Mouse (Mus musculus): ENCODE measurements around the gene Extl2. TPM values are rescaled to one million over a fixed set of nuclear protein-coding genes. Genes with fewer than 3 reads are reported as not detected.

Gene Extl2
- 18.8 and 19.5 TPM in 2 replicates for polyA plus RNA-seq (2015; fragmentation: Nextera tagmentation; extraction: Ambion mirVana)

DNA sequence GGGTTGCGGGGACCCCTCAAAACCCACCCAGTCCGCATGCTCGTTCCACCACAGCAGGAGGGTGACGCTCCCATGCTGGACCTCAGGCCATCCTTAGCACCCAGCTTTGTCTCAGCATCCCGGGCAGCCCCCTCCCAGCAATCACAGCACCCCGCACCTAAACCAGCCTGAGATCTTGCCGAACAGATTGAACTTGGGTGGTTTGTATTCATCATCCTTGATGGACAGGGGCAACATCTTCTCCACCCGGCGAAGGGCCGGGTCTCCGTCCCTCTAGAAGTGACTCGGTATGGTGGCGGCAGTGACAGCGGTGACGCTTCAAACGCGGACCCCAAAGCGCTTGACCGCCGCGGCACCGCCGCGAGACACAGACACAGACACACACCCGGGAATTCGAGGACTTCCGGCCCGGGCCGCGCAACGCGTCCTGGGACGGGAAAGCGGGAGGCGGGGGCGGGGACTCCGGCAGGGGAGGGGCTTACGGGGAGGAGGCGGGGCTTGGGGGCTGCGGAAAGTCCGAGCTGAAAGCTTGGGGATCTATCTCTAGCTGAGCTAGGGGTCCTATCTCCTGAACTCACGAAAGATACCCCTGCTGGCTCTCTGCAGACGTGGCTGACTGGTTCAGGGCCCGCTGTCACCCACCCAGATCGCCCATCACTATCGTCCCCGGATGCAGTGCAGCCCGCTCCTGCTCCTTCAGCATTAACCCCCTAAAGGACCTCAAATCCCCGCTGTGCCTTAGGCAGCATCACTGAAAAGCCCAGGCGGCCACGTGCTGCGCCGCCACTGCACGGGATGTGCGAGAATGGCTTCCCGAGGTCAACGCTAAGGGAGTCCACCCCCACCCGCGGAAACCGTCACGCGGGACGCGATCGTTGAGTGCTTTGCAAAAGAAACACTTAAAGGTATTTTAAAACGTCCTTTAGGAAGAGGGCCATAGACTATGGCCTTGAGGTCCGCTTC is at the start of gene Extl2, which contains the start of gene Slc30a7:
Extl2 (plus strand) TSS at position 485 of the 963 bp plus-strand sequence.
Slc30a7 (minus strand) TSS at position 429 of the 963 bp plus-strand sequence.
- no peaks in the 10 kb centered on the region for H3K9me3 ChIP-seq
- WGBS: under 1% methylated on average over 67 of the region's 67 CpGs
- H3K27ac ChIP-seq (replicated peaks): peak within 1 kb of the TSS; percentile 88
- H3K4me1 ChIP-seq: peaks cover 34% of the 10 kb centered on the region
- H3K36me3 ChIP-seq: peaks cover 32% of the 10 kb centered on the region
- peak within 1 kb of the TSS; percentile 86 for H3K4me3 ChIP-seq
- peak; percentile 86 for ATAC-seq (ENCODE audit: extremely low read depth, insufficient number of reproducible peaks, low FRiP score, low TSS enrichment)
- H3K9ac ChIP-seq: peak within 1 kb of the TSS; percentile 93
- peak within 1 kb of the TSS; percentile 98 for H3K4me2 ChIP-seq
- H3K27me3 ChIP-seq (replicated peaks): no peaks in the 10 kb centered on the region

GRCm38 (mm10) chr3:115961311-115962027 is 45.8 kb upstream of the Extl2 start:
- no peak overlapping the region for H3K4me2 ChIP-seq
- no peaks in the 10 kb centered on the region for H3K4me1 ChIP-seq
- H3K27me3 ChIP-seq (replicated peaks): no peaks in the 10 kb centered on the region
- ATAC-seq (ENCODE audit: extremely low read depth, insufficient number of reproducible peaks, low FRiP score, low TSS enrichment): no peak
- no peak overlapping the region for H3K27ac ChIP-seq (replicated peaks)
- 83% methylated on average over 11 of the region's 11 CpGs for WGBS
- H3K4me3 ChIP-seq: no peak overlapping the region
- H3K9me3 ChIP-seq: no peaks in the 10 kb centered on the region
- peaks cover 46% of the 10 kb centered on the region for H3K36me3 ChIP-seq
- H3K9ac ChIP-seq: no peak overlapping the region

- Histone ChIP-seq H3K27me3 (replicated peaks) (no peaks in the 10 kb centered on the region), H3K36me3 (peaks cover 45% of the 10 kb centered on the region), H3K4me2 (no peak overlapping the region), H3K4me3 (no peak overlapping the region), H3K9me3 (no peaks in the 10 kb centered on the region), H3K27ac (replicated peaks) (no peak overlapping the region), H3K4me1 (no peaks in the 10 kb centered on the region), H3K9ac (no peak overlapping the region)
- no peak for ATAC-seq (ENCODE audit: extremely low read depth, insufficient number of reproducible peaks, low FRiP score, low TSS enrichment)
- 74% methylated on average over 4 of the region's 4 CpGs for WGBS
Observed at GRCm38 (mm10) chr3:115962028-115962415, 45.2 kb upstream of the Extl2 start.

- H3K9me3 ChIP-seq: no peaks in the 10 kb centered on the region
- H3K4me1 ChIP-seq: no peaks in the 10 kb centered on the region
- 83% methylated on average over 1 of the region's 1 CpGs for WGBS
- H3K4me2 ChIP-seq: no peak overlapping the region
- no peak overlapping the region for H3K27ac ChIP-seq (replicated peaks)
- no peaks in the 10 kb centered on the region for H3K27me3 ChIP-seq (replicated peaks)
- H3K9ac ChIP-seq: no peak overlapping the region
- H3K4me3 ChIP-seq: no peak overlapping the region
- peaks cover 31% of the 10 kb centered on the region for H3K36me3 ChIP-seq
- ATAC-seq (ENCODE audit: extremely low read depth, insufficient number of reproducible peaks, low FRiP score, low TSS enrichment): no peak
Observed at GRCm38 (mm10) chr3:115963597-115963996, 43.7 kb upstream of the Extl2 start.

GRCm38 (mm10) chr3:115964071-115964470 is 43.2 kb upstream of the Extl2 start:
- Histone ChIP-seq H3K4me1 (no peaks in the 10 kb centered on the region), H3K4me2 (no peak overlapping the region), H3K27ac (replicated peaks) (no peak overlapping the region), H3K9me3 (no peaks in the 10 kb centered on the region), H3K36me3 (peaks cover 26% of the 10 kb centered on the region), H3K9ac (no peak overlapping the region), H3K4me3 (no peak overlapping the region), H3K27me3 (replicated peaks) (no peaks in the 10 kb centered on the region)
- WGBS: 88% methylated on average over 5 of the region's 5 CpGs
- no peak for ATAC-seq (ENCODE audit: extremely low read depth, insufficient number of reproducible peaks, low FRiP score, low TSS enrichment)

DNA sequence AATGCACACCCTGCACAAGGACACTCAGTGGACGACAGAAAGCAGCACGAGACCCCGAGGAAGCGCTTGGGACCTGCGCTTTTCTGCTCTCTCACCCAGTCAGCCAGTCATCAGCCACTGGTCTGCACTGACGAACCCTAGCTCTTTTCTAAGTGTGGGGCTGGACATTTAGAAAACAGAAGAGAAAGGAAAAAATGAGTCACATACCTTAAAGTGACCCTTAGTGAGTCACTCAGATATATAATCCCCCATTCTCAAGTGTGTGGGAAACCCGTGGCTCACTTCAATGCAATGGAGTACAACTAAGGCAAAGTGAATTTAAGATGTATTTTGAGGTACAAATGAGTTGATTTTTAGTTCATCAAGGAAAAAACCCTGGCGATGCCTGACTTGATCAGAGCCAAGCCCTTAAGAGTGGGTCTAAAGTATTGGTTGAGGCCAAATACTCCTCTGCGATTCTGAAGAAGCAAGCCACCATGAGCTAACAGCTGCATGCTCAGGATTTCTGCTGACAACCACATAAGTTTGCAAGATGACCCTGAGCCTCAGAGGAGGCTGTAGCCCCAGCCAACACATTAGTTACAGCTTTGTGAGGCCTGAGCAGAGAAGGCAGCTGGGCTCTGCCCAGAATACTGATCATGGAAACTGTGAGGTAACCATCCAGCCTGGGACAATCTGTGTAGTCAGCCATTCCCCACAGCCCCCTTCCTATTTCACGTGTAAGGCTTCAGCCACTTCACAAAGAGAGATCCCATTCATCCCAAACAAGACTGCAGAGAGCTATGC is 38.3 kb upstream of the Extl2 start:
- no peak overlapping the region for H3K9ac ChIP-seq
- H3K36me3 ChIP-seq: peaks cover 50% of the 10 kb centered on the region
- 80% methylated on average over 10 of the region's 10 CpGs for WGBS
- ATAC-seq (ENCODE audit: extremely low read depth, insufficient number of reproducible peaks, low FRiP score, low TSS enrichment): no peak
- no peaks in the 10 kb centered on the region for H3K4me1 ChIP-seq
- no peaks in the 10 kb centered on the region for H3K9me3 ChIP-seq
- no peak overlapping the region for H3K4me3 ChIP-seq
- 0 out of 2 replicates have a peak overlapping the region, but pooled peaks have one; percentile 7 for H3K27ac ChIP-seq (replicated peaks)
- H3K27me3 ChIP-seq (replicated peaks): no peaks in the 10 kb centered on the region
- H3K4me2 ChIP-seq: no peak overlapping the region

- H3K9me3 ChIP-seq: no peaks in the 10 kb centered on the region
- 90% methylated on average over 20 of the region's 20 CpGs for WGBS
- H3K4me2 ChIP-seq: no peak overlapping the region
- H3K27me3 ChIP-seq (replicated peaks): no peaks in the 10 kb centered on the region
- H3K4me3 ChIP-seq: no peak overlapping the region
- no peak overlapping the region for H3K27ac ChIP-seq (replicated peaks)
- no peak for ATAC-seq (ENCODE audit: extremely low read depth, insufficient number of reproducible peaks, low FRiP score, low TSS enrichment)
- peaks cover 9% of the 10 kb centered on the region for H3K4me1 ChIP-seq
- H3K36me3 ChIP-seq: peaks cover 65% of the 10 kb centered on the region
- no peak overlapping the region for H3K9ac ChIP-seq
Observed at GRCm38 (mm10) chr3:115971045-115971785, 36.0 kb upstream of the Extl2 start.

DNA sequence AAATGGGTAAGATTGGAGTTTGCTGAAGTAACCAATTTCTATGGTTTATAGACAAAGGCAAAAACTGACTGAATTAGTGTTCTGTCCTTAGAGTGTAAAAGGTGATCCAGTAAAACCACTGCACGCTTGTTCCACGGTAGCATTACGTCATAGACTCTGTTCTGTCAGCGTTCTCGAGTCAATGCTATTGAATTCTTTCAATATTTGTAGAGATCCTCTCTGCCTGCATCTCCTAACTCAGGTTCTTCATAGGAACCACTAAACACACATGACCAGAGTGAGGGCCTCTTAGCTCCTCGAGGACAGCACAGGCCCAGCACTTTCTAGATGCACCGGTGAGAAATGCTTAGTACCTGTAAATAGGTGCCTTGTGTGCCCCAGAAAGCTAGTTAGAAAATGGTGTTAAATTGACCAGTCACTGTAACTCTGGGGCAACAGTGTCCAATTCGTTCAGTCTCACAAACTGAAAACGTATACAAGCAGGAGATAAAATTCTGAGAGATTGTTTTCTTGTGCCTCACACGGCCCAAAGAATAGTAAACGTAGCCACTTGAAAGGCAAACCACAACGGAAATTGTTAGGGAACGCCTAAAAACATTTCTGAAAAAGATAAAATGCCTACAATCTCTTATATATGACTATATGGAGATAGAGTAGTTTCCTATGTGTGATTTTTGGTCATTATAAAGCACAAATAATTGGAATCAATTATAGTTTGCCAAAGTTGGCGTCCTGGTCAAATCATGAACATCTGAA is 35.2 kb upstream of the Extl2 start:
- no peak overlapping the region for H3K4me2 ChIP-seq
- no peaks in the 10 kb centered on the region for H3K9me3 ChIP-seq
- no peaks in the 10 kb centered on the region for H3K27me3 ChIP-seq (replicated peaks)
- peaks cover 9% of the 10 kb centered on the region for H3K4me1 ChIP-seq
- no peak for ATAC-seq (ENCODE audit: extremely low read depth, insufficient number of reproducible peaks, low FRiP score, low TSS enrichment)
- H3K27ac ChIP-seq (replicated peaks): no peak overlapping the region
- peaks cover 69% of the 10 kb centered on the region for H3K36me3 ChIP-seq
- no peak overlapping the region for H3K4me3 ChIP-seq
- H3K9ac ChIP-seq: no peak overlapping the region
- 85% methylated on average over 14 of the region's 14 CpGs for WGBS

GRCm38 (mm10) chr3:115974228-115974627 is 33.0 kb upstream of the Extl2 start:
- H3K27me3 ChIP-seq (replicated peaks): no peaks in the 10 kb centered on the region
- H3K36me3 ChIP-seq: peaks cover 82% of the 10 kb centered on the region
- H3K4me1 ChIP-seq: peaks cover 9% of the 10 kb centered on the region
- WGBS: 86% methylated on average over 6 of the region's 6 CpGs
- H3K4me2 ChIP-seq: no peak overlapping the region
- H3K9me3 ChIP-seq: no peaks in the 10 kb centered on the region
- H3K27ac ChIP-seq (replicated peaks): no peak overlapping the region
- H3K9ac ChIP-seq: no peak overlapping the region
- ATAC-seq (ENCODE audit: extremely low read depth, insufficient number of reproducible peaks, low FRiP score, low TSS enrichment): no peak
- no peak overlapping the region for H3K4me3 ChIP-seq

GRCm38 (mm10) chr3:115974995-115975394 is 32.3 kb upstream of the Extl2 start:
- WGBS: 51% methylated on average over 10 of the region's 10 CpGs
- no peak; the same call in 1 of the 2 replicates for ATAC-seq (ENCODE audit: extremely low read depth, insufficient number of reproducible peaks, low FRiP score, low TSS enrichment)
- peaks cover 9% of the 10 kb centered on the region for H3K4me1 ChIP-seq
- no peak overlapping the region for H3K9ac ChIP-seq
- no peak overlapping the region for H3K4me3 ChIP-seq
- H3K27me3 ChIP-seq (replicated peaks): no peaks in the 10 kb centered on the region
- H3K27ac ChIP-seq (replicated peaks): no peak overlapping the region
- no peaks in the 10 kb centered on the region for H3K9me3 ChIP-seq
- peaks cover 80% of the 10 kb centered on the region for H3K36me3 ChIP-seq
- H3K4me2 ChIP-seq: no peak overlapping the region

Data from heart, embryonic 13.5 days (tissue).